Mouse (Mus musculus): Measurements from ENCODE around the gene Wfdc5.

DNA sequence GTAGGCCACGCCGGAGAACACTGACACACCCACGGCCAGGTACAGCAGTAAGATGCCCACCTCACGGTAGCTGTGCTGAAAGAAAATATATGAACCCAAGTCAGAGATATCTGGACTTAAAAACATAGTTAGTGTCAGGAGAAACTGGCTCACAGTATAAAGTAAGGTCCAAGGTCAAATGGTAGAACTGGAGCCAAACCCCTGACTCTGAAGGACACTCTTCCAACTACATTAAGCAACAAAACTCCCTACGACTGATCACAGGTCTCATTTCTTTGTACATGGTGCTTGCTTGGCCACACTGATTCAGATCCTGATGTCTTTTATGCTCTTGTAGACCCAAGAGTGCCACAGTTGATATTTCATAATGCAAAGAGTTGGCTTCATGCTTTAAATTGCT lies 17.6 kb downstream of the Wfdc5 start:
- no peak for TF ChIP-seq CTCF (IDR thresholded peaks at IDR 0.05; ENCODE audit: extremely low read depth, insufficient read depth, low read length)
- TF ChIP-seq POLR2A (IDR thresholded peaks at IDR 0.05; ENCODE audit: extremely low read depth, insufficient read depth, low read length): no peak
